Mouse (Mus musculus) 3134 (cell line): ENCODE results near the gene Loxl3.

Experiments used
- DNase-seq: peaks from one replicate; pipeline ENCODE4 v3.0.0-alpha.2; 2011; ENCODE audit warnings: low spot score; ENCODE audit not compliant: insufficient read length; ENCODE audit errors: extremely low read depth

Gene Loxl3

GRCm38 (mm10) chr6:83015749-83016148 lies 18.2 kb upstream of the Loxl3 start:
- DNase-seq, result no peak

DNA sequence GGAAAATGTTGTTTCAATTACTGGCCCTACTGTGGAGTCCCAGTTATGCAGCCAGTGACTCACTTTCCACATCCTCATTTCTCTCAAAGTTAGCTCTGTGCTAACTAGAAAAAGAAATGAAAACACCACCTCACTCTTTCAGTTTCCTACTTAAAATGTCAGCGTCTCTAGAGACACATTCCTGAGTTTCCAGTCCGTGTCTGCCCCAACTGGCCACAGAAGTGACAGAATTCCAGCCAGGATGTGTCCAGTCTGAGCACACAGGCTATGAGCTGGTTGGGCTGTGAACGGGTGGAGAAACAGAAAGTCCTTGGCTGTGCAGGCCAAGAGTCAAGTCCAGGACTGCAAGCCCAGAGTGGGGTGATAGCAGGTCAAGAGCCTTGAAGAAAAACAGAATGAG lies 16.8 kb upstream of the Loxl3 start:
- DNase-seq, result peak; percentile 64

DNA sequence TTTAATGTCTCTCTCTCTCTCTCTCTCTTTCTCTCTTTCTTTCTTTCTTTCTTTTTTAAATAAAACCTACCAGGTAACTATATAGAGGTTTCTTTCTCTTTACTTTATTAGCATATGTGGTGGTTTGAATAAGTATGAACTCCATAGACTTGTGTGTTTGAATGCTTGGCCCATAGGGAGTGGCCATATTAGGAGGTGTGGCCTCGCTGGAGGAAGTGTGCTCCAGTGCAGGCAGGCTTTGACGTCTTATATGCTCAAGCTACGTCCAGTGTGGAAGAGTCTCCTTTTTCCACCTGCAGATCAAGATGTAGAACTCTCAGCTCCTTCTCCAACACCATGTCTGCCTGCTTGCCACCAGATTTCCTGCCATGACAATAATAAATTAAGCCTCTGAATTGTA lies 14.9 kb upstream of the Loxl3 start:
- no peak for DNase-seq

- no peak for DNase-seq
Observed at GRCm38 (mm10) chr6:83020121-83020520, 13.9 kb upstream of the Loxl3 start.

DNA sequence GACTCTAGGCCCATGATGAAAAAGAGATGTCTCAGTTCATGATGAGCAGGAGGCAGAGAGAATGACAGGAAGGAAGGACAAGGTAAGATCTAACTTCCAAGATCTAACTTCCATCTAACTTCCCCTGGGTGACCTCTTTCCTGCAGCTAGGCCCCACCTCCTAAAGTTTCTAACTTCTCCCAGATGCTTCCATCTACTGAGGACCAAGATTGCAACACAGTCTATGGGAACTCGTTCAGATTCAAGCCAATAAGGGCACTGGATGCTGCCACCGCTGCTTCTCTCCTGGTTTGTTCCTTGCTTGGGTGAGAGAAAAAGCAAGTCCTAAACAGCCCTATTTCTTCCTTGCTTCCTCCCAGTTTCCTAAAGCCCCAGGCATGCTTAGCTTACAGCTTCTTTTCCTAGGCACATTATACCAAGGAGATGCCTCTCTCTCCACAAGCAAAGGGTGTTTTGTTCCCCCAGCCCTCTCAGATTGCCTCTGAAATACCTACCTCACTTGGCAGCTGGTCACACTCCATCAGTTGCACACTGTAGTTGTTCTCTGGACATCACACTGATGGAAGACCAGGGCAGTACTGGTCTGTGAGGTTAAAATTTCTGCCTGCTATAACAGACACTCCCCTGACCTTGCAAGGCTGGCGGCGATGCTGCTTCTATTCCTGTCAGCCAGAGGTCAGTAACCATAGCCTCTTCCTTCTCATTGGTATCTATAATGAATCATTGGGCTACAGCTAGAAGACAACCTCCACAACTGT lies 13.0 kb upstream of the Loxl3 start:
- DNase-seq, result no peak

DNA sequence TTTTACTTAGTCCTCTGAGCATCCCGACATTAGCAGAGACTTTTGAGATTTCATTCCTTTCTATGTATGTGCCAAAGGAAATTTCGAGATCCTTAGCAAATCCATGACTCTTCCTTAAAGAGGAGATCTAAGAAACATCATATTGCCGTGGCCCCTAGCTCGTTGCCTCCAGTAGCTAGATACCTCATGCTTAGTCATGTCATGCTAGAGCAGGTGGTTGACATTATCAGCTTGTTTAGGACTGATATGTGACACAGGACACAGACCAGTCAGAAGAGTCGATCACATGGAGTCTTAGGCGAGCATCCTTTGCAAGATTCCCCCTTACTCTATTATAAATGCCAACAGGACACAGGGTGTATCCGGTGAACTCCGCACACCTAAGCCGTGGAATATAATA lies 11.0 kb upstream of the Loxl3 start:
- no peak for DNase-seq

DNA sequence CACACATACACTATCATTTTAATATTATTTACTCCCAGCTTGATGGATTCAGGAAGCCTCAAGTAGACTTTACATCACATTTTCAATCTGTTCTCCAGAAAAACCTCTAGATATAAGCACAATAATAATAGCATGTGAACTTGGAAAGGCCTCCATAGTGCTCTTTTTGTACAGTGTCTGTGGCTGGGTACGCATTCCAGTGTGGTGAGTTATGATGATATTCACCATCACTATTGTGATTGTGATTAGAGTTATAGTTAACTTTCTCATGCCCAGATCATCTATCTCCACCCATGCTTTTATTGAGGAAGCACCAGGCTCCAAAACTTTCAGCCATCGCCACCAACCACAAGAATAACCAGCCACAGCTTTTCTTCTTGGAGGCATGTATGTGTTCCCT lies 10.2 kb upstream of the Loxl3 start:
- no peak for DNase-seq

- no peak for DNase-seq
Observed at GRCm38 (mm10) chr6:83024421-83024820, 9.6 kb upstream of the Loxl3 start.

DNA sequence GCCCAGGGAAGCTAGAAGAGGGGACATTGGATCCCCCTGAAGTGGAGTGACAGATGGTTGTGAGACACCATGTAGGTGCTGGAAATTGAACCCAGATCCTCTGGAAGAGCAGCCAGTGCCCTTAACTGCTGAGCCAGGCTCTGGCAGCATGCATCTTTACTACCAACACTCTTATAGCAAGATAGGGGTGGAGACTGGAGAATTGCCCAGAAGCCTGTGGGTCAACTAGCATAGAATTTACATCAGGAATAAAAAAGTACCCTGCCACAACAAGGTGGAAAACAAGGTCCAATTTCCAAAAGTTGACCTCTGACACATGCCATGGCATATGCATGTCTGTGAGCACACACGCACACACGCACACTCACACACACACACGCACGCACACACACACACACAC lies 8.8 kb upstream of the Loxl3 start:
- no peak for DNase-seq

DNA sequence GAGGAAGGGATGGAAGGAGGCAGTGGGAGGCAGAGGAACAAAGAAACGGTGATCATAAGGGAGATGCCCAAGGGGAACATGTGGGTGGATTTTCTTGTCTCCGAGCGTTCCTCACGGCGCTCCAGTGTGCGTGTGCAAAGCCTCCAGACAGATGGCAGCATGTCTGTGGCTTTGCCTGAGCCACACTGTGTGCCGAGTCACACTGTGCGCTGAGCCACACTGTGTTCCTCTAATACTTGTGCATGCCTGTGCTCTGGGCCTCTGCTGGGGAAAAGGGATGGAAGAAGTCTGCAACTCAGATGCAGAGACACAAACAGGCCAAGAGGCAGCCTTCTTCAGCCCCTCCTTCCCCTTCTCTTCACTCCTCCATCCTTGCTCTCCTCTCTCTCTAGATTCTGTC lies 6.7 kb upstream of the Loxl3 start:
- DNase-seq, result no peak

DNA sequence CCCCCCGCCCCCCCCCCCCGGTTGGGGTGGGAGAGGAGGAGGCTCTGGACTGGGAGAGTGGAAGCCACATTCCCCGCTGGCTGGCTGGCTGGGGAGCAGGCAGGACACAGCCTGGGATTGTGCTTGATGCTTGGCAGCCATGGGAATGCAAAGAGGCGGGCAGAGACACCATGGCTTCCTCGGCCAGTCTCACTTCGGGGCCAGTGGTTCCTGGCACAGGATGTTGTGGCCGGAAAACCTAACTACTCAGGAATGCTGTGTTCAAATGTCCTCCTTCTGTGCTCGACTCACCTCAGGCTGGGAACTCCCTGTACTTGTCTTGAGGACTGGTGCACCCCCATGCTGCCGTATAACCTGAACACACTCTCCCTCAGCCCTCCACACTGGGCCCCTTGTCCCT lies 6.3 kb upstream of the Loxl3 start:
- DNase-seq, result peak; percentile 83

GRCm38 (mm10) chr6:83029777-83030176 lies 4.2 kb upstream of the Loxl3 start:
- DNase-seq, result no peak

- no peak for DNase-seq
Observed at GRCm38 (mm10) chr6:83031111-83031510, 2.9 kb upstream of the Loxl3 start.

DNA sequence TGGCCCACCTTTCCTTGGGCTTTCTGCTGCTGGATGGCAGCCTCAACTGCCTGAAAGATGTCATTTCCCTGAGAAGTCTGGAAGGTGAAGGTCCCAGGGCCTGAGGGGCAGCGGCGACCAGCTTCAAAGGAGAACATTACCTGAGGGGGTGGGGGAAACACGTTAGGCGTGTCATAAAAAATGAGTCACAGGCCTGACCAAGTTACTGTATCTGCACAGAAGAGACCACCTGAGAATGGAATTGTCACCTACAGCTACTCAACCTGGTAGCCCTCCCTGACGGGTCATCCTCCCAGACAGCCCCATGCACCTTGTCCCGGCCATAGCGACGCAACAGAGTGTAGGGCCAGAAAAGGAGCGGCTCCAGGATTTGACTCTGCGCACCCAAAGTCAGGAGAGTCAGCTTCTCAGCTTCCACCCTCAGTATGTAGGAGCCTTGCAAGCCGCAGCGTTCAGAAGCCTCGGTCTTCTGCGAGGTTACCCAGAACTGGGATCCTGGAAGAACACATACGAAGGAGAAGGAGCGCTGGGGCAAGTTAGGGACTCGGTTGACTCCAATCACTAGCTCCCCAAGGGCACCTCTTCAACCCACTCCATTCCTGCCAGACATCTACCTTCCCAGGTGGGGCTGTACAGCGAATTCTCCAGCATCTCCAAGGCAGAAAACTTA lies 1.9 kb upstream of the Loxl3 start:
- DNase-seq, result no peak

GRCm38 (mm10) chr6:83032769-83033191 lies 1.2 kb upstream of the Loxl3 start:
- DNase-seq, result peak; percentile 70

GRCm38 (mm10) chr6:83034463-83035055 lies 586 bp downstream of the Loxl3 start:
- DNase-seq, result no peak

DNA sequence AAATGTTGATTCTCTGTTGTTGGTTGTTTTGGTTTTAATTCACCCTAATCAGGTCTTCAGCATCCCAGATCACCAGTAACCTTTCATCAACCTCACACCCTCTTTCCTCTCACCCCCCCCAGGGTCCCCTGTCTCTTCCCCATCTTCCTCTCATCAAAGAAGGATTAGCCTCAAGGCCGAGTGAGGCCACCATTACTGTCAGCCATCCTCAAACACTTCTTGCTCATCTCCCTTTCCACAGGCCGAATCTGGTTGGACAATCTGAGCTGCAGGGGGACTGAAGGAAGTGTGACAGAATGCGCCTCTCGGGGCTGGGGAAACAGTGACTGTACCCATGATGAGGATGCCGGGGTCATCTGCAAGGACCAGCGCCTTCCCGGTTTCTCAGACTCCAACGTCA lies 3.2 kb downstream of the Loxl3 start:
- no peak for DNase-seq

- no peak for DNase-seq
Observed at GRCm38 (mm10) chr6:83038496-83039012, 4.6 kb downstream of the Loxl3 start.

- DNase-seq, result no peak
Observed at GRCm38 (mm10) chr6:83040601-83041000, 6.6 kb downstream of the Loxl3 start.

DNA sequence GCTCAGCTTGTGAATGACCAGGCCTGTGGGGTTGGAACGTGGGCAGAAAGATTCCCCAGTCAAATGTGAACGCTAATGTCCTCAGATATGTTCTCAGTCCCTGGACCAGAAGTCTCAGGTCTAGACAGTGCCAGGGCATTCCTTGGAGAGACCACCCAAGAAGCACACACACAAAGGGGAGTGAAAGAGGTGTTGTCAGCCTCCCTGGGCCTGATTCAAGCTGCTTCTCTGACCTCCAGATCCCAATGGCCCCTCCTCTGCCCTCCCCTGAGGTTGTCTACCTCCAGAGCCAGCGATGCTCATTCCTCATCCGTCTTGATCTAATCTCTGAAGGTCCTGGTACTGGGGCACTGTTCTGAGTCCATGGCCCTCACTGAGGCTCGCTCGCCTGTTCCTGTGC lies 9.6 kb downstream of the Loxl3 start:
- DNase-seq, result no peak

GRCm38 (mm10) chr6:83043993-83044392 lies 10.0 kb downstream of the Loxl3 start:
- no peak for DNase-seq

DNA sequence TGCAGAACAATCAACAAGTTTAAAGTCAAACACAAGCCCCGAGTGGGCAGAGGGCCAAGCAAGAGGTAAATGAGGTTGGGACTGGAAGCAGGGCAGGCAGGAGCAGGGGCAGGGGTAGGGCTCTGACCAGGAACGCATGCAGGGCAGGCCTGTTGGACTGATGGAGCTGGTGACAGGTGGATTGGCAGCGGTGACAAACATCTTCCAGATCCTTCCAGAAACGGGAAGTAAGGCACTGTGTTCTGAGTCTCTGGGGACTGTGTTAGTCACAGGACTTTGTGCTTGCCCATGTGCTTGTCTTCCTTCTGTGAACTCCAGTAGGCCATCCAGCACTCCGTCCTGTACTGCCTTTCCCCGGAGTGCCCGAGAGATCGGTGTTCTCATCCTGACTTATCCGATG lies 10.8 kb downstream of the Loxl3 start:
- DNase-seq, result peak; percentile 49
